Mouse (Mus musculus): ENCODE data around the gene Fbxw2. TPM values are rescaled to one million over a fixed set of nuclear protein-coding genes. Genes with fewer than 3 reads are reported as not detected.
A peak's percentile ranks its signal among the peaks of the same experiment; 100 is the strongest.
"Not testable (repeated sequence)": the region's sequence is repeated elsewhere in the genome, so short reads cannot be mapped to it uniquely, and the experiment has no call there.

Gene Fbxw2
- polyA plus RNA-seq, 1 experiment from 2014 or later: 86.6 TPM

DNA sequence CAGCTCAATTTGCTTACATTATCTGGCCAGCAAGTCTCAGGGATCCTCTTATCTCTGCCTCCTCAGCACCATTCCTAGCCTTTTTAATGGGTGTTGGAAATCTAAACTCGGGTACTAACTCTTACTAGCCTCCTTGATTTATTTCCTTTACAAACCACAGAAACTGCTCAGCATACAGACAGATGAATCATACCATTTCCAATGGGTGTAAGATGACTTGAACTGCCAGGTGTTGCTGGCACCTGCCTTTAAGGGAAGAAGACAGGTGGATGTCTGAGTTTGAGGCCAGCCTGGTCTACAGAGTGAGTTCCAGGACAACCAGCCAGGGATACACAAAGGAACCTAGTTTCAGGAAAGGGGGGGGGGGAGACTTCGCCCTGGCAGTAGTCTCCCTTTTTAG, 18.1 kb downstream of the Fbxw2 start:
- Histone ChIP-seq H3K27ac (ENCODE audit: low read length) (no peak overlapping the region), H3K4me1 (ENCODE audit: insufficient read depth, low read depth, low read length) (no peaks in the 10 kb centered on the region), H3K27me3 (replicated peaks; ENCODE audit: insufficient read depth, low read length) (no peaks in the 10 kb centered on the region), H3K9ac (replicated peaks; ENCODE audit: low read depth) (no peak overlapping the region), H3K36me3 (ENCODE audit: insufficient read depth, low read length) (no peaks in the 10 kb centered on the region), H3K4me2 (replicated peaks; ENCODE audit: low read depth, low read length) (no peak overlapping the region), H3K4me3 (ENCODE audit: low read depth, low read length) (no peak overlapping the region), H3K9me3 (ENCODE audit: low read length) (no peaks in the 10 kb centered on the region)
- DNase-seq (ENCODE audit: low spot score): no peak
- 56% methylated on average over 2 of the region's 2 CpGs for WGBS
- TF ChIP-seq CTCF (IDR thresholded peaks at IDR 0.05) (no peak), EP300 (IDR thresholded peaks at IDR 0.05) (no peak)
- ATAC-seq: no peak

DNA sequence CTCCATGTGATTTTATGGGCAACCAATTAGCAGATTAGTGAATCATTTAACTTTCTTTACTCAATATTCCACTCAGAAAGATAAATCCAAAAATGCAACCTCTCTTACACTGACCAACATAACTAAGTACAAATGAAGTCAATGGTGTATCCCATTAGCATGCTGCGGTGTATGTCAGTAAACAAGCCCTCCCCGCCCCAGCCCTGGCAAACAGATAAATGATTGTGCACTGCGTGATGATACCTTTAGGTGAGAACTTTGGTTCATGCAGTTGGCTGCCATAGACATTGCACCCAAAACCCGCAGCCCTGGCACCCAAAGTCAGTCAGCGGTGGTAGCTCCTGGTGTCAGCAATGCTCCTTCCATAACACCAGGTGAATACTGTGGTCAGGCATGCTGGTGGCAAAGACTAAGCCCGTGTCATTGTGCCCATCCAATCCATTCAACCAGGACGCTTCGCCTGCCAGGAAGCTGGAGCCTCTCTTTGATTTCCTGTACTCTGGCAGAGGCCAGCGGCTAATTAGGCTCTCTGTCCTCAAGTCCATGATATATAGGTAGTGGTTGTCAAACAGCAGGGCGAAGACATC, 20.7 kb downstream of the Fbxw2 start:
- TF ChIP-seq EP300 (IDR thresholded peaks at IDR 0.05) (no peak), CTCF (IDR thresholded peaks at IDR 0.05) (no peak)
- no peaks in the 10 kb centered on the region for H3K36me3 ChIP-seq (ENCODE audit: insufficient read depth, low read length)
- no peak overlapping the region for H3K9ac ChIP-seq (replicated peaks; ENCODE audit: low read depth)
- H3K4me2 ChIP-seq (replicated peaks; ENCODE audit: low read depth, low read length): no peak overlapping the region
- H3K9me3 ChIP-seq (ENCODE audit: low read length): no peaks in the 10 kb centered on the region
- H3K4me1 ChIP-seq (ENCODE audit: insufficient read depth, low read depth, low read length): no peaks in the 10 kb centered on the region
- DNase-seq (ENCODE audit: low spot score) (no peak), ATAC-seq (no peak)
- no peak overlapping the region for H3K4me3 ChIP-seq (ENCODE audit: low read depth, low read length)
- WGBS: 80% methylated on average over 10 of the region's 10 CpGs
- no peaks in the 10 kb centered on the region for H3K27me3 ChIP-seq (replicated peaks; ENCODE audit: insufficient read depth, low read length)
- no peak overlapping the region for H3K27ac ChIP-seq (ENCODE audit: low read length)

DNA sequence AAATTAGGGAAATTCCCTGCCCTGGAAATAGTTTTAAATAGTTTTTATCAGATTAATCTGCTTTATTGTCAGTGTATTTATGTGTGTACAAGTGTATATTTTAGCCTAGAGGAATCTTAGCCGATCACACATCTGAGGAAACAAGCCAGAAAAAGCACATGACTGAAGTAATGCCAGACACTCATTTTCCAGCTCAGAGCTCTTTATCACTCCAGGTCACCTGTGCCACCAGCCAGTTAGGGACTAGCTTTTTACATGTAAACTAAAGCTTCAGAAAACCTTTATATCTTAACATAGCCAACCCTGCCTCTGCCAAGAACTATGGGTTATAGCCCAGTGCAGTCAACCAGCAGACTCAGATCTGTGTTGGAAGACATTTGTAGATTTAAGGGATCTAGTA, 21.3 kb downstream of the Fbxw2 start:
- TF ChIP-seq EP300 (IDR thresholded peaks at IDR 0.05) (no peak), CTCF (IDR thresholded peaks at IDR 0.05) (no peak)
- H3K4me2 ChIP-seq (replicated peaks; ENCODE audit: low read depth, low read length): no peak overlapping the region
- H3K4me3 ChIP-seq (ENCODE audit: low read depth, low read length): no peak overlapping the region
- no peaks in the 10 kb centered on the region for H3K27me3 ChIP-seq (replicated peaks; ENCODE audit: insufficient read depth, low read length)
- H3K4me1 ChIP-seq (ENCODE audit: insufficient read depth, low read depth, low read length): no peaks in the 10 kb centered on the region; the same call in 1 of the 2 replicates
- DNase-seq (ENCODE audit: low spot score) (no peak), ATAC-seq (no peak)
- 56% methylated on average over 1 of the region's 1 CpGs for WGBS
- H3K9ac ChIP-seq (replicated peaks; ENCODE audit: low read depth): no peak overlapping the region
- no peak overlapping the region for H3K27ac ChIP-seq (ENCODE audit: low read length)
- H3K9me3 ChIP-seq (ENCODE audit: low read length): no peaks in the 10 kb centered on the region
- no peaks in the 10 kb centered on the region for H3K36me3 ChIP-seq (ENCODE audit: insufficient read depth, low read length)

DNA sequence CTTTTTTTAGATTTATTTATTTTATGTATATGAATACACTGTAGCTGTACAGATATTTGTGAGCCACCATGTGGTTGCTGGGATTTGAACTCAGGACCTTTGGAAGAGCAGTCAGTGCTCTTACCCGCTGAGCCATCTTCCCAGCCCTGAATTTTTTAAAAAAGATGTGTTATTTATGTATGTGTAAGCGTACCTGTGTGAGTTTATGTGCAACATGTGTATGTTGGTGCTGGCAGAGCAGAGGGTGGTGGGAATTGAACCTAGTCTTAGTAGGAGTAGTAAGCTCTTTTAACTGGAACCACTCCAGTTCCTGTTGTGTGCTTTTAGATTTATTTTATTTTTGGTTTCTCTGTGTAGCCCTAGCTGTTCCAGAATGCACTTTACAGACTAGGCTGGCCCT, 21.9 kb downstream of the Fbxw2 start:
- WGBS: 98% methylated on average over 2 of the region's 2 CpGs
- no peak overlapping the region for H3K27ac ChIP-seq (ENCODE audit: low read length)
- H3K36me3 ChIP-seq (ENCODE audit: insufficient read depth, low read length): no peaks in the 10 kb centered on the region
- H3K4me3 ChIP-seq (ENCODE audit: low read depth, low read length): no peak overlapping the region
- H3K9me3 ChIP-seq (ENCODE audit: low read length): no peaks in the 10 kb centered on the region
- H3K9ac ChIP-seq (replicated peaks; ENCODE audit: low read depth): no peak overlapping the region
- TF ChIP-seq EP300 (IDR thresholded peaks at IDR 0.05) (no peak), CTCF (IDR thresholded peaks at IDR 0.05) (no peak)
- no peak overlapping the region for H3K4me2 ChIP-seq (replicated peaks; ENCODE audit: low read depth, low read length)
- ATAC-seq (no peak), DNase-seq (ENCODE audit: low spot score) (no peak)
- peaks cover under 1% of the 10 kb centered on the region; the same call in 1 of the 2 replicates for H3K4me1 ChIP-seq (ENCODE audit: insufficient read depth, low read depth, low read length)
- H3K27me3 ChIP-seq (replicated peaks; ENCODE audit: insufficient read depth, low read length): no peaks in the 10 kb centered on the region

DNA sequence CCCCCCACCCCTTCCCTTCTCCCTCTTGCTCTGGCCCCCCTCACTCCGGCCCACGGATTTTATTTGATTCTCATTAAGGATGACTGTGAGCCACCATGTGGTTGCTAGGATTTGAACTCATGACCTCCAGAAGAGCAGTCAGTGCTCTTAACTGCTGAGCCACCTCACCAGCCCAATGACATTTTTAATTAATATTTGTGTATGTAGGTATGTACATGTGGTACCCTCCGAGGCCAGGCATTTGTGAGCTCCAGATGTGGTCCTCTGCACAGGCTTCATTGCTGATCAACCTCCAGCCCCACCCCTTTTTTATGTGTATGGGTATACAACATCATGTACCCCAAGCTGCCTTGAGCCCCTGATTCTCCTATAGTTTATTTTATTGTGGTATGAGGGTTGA, 22.4 kb downstream of the Fbxw2 start:
- Histone ChIP-seq H3K4me2 (replicated peaks; ENCODE audit: low read depth, low read length) (no peak overlapping the region), H3K27ac (ENCODE audit: low read length) (no peak overlapping the region), H3K36me3 (ENCODE audit: insufficient read depth, low read length) (no peaks in the 10 kb centered on the region), H3K4me3 (ENCODE audit: low read depth, low read length) (no peak overlapping the region), H3K27me3 (replicated peaks; ENCODE audit: insufficient read depth, low read length) (no peaks in the 10 kb centered on the region), H3K9ac (replicated peaks; ENCODE audit: low read depth) (no peak overlapping the region), H3K4me1 (ENCODE audit: insufficient read depth, low read depth, low read length) (peaks cover 5% of the 10 kb centered on the region; the same call in 1 of the 2 replicates), H3K9me3 (ENCODE audit: low read length) (no peaks in the 10 kb centered on the region)
- 62% methylated on average over 3 of the region's 3 CpGs for WGBS
- TF ChIP-seq EP300 (IDR thresholded peaks at IDR 0.05): no peak
- TF ChIP-seq CTCF (IDR thresholded peaks at IDR 0.05): no peak
- DNase-seq (ENCODE audit: low spot score) (no peak), ATAC-seq (no peak)

DNA sequence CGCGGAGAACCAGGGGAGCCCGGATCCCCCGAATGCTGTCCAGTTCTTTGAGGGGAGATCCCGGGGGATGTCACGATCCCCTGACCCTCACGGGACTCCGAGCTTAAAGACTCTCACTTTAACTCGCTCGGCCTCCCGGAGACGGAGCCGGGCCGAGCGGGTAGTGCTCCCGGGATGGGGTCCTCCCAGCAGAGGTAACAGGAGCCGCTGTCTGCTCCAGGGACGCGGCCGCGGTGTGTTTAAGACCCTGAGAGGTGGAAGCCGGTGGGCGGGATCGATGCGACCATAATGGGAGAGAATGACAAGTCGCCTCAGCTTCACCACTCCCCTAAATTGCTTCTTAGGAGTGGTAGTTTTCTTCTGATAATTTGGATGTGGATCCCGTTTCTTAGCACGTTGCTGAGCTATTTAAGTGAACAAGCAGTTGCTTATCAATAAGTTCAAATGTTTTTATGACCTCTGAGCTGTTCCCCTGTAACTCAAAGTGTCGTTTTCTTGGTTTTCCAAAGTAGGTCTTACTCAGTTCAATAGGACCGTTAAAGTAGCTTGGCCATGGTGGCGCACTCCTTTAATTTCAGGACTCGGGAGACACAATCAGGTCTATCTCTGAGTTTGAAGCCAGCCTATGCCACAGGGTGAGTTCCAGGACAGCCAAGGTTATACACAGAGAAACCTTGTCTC, 23.4 kb downstream of the Fbxw2 start:
- WGBS: under 1% methylated on average over 17 of the region's 32 CpGs
- H3K27me3 ChIP-seq (replicated peaks; ENCODE audit: insufficient read depth, low read length); H3K9me3 ChIP-seq (ENCODE audit: low read length); H3K4me1 ChIP-seq (ENCODE audit: insufficient read depth, low read depth, low read length); H3K36me3 ChIP-seq (ENCODE audit: insufficient read depth, low read length): not testable (repeated sequence)
- Histone ChIP-seq H3K27ac (ENCODE audit: low read length) (peak overlapping the region; percentile 88), H3K9ac (replicated peaks; ENCODE audit: low read depth) (peak overlapping the region; percentile 92), H3K4me3 (ENCODE audit: low read depth, low read length) (peak overlapping the region; percentile 69), H3K4me2 (replicated peaks; ENCODE audit: low read depth, low read length) (peak overlapping the region; percentile 49)
- ATAC-seq (peak; percentile 39), DNase-seq (ENCODE audit: low spot score) (peak; percentile 45)

All from lung, postnatal 0 days (tissue).